Mouse (Mus musculus): ENCODE data around the gene Stx6. TPM values are rescaled to one million over a fixed set of nuclear protein-coding genes. Genes with fewer than 3 reads are reported as not detected.

The Stx6 gene
- polyA plus RNA-seq (2014; fragmentation: Nextera tagmentation; extraction: Ambion mirVana) = 36.0 and 36.9 TPM in 2 replicates

DNA sequence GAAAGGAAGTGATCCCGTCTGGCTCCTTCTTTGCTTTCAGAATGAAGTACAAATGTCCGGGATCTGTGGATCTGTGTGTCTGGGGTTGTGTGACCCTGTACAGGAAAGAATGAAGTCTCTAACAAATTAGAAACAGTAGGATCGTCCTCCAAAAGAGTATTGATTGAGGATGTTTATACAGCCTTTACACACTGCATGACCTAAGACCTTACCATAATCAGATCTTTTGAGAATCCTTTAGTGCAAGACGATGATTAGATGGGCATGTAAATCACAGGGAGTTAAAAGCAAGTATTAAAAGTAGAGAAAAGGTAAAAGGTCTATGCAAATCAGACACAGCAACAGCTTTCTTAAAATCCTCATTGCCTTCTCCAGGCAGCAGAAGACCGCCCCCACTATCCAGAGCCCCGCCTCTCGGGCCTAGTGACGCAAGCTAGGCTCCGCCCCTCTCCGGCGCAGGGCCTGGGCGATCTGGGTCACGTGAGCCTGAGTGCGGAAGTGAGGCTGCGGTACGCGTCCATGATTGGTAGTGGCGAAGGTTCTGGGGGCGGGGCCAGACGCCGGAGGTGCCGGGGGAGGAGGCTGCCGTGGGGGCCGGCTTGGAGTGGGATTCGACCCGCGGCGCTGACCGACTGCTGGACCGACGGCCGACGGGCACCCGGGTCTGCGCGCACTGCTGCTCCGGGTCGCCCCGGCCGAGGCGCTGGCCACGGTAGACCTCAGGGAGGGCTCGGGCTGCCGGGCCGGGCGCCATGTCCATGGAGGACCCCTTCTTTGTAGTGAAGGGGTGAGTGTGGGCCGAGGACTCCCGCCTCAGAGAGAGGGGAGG, at the start of gene Stx6:
TSS of gene Stx6 (plus strand) at position 575 of the 829 bp plus-strand sequence.
- H3K36me3 ChIP-seq (ENCODE audit: control insufficient read depth, insufficient read depth, low read length) = no peaks in the 10 kb centered on the region
- ATAC-seq (replicated peaks; ENCODE audit: low FRiP score) = peak; percentile 99
- H3K4me1 ChIP-seq (replicated peaks; ENCODE audit: control insufficient read depth, insufficient read depth, low read length) = peaks cover 7% of the 10 kb centered on the region
- peak within 1 kb of the TSS; percentile 82 for H3K9ac ChIP-seq (ENCODE audit: low read depth, low read length)
- H3K27me3 ChIP-seq (replicated peaks; ENCODE audit: control insufficient read depth, insufficient read depth, low read length) = no peaks in the 10 kb centered on the region
- peak within 1 kb of the TSS; percentile 97 for H3K4me3 ChIP-seq (ENCODE audit: low read depth, low read length)
- H3K27ac ChIP-seq (ENCODE audit: low read depth, low read length) = no peak within 1 kb of the TSS; the same call in 1 of the 2 replicates
- peak within 1 kb of the TSS; percentile 89 for H3K4me2 ChIP-seq
- 3% methylated on average over 47 of the region's 48 CpGs for WGBS
- H3K9me3 ChIP-seq (ENCODE audit: control insufficient read depth, low read length) = no peaks in the 10 kb centered on the region
- DNase-seq (ENCODE audit: low spot score) = peak; percentile 98

DNA sequence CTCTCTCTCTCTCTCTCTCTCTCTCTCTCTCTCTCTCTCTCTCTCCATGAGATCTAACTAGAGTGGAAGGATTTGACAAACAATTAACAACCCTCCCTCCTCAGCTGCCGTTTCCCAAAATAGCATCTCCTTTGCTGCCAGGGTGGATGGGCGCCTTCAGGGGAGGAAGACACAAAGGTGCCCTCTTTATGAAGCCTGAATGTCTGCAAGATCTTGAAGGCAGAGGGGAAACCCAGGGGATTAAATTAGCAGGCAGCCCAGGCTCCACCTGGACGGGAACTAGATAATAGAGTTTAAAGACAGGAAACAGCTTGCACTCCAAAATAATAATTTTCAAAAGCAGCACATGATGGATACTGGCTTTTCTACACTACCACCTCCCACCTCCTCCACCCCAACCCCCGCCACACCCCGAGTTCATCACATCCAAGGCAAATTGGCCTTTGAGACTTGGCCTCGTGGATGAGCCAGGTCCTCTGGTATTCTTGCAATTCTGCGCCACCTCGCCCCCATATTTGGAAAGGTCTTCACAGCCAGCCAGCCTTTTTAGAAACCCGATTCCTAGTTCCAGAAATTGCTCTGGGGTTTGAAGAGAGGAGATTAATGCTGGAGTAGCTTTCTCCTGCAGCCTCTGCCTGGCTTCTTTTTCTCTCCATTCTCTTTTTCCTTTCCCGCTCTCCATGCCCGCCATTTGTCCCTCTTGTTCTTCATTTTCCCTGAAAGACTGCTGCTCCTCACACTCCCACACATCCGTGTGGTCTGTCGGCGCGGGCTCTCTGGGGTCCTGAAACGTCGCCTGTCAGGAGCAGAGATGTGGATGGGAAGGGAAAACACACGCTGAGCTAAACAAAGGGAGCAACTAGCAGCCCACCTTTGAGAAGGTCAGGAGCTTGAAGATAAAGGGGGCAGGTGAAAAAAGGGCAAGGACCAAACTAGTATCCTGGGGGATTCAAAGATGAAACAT, 48.8 kb upstream of the Stx6 start:
- WGBS = 32% methylated on average over 18 of the region's 18 CpGs
- ATAC-seq (replicated peaks; ENCODE audit: low FRiP score) (no peak), DNase-seq (ENCODE audit: low spot score) (no peak)
- Histone ChIP-seq H3K4me1 (replicated peaks; ENCODE audit: control insufficient read depth, insufficient read depth, low read length) (peaks cover 8% of the 10 kb centered on the region), H3K27ac (ENCODE audit: low read depth, low read length) (no peak overlapping the region), H3K9me3 (ENCODE audit: control insufficient read depth, low read length) (no peaks in the 10 kb centered on the region), H3K4me2 (no peak overlapping the region), H3K9ac (ENCODE audit: low read depth, low read length) (no peak overlapping the region), H3K36me3 (ENCODE audit: control insufficient read depth, insufficient read depth, low read length) (no peaks in the 10 kb centered on the region), H3K4me3 (ENCODE audit: low read depth, low read length) (no peak overlapping the region), H3K27me3 (replicated peaks; ENCODE audit: control insufficient read depth, insufficient read depth, low read length) (0 out of 2 replicates have a peak, but pooled peaks cover 5% of the 10 kb centered on the region)

DNA sequence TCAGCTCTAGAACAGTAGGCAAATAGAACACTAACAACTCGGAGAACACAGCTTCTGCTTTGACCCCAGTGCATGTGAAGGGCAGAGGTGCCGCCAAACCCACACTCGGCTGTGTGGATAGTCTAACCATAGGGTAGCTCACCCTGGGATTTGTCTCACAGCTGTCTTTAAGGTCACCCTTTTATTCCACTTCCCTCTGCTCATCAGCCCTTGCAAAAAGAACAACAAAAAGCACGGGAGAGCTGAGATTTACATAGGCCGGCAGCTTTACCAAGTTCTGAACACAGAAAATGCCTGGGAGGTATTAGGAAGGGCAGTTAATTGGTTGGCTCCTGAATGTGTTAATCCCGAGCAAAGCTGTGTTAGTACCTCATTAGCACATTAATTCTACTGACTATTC, 47.0 kb upstream of the Stx6 start:
- no peak for DNase-seq (ENCODE audit: low spot score)
- 43% methylated on average over 6 of the region's 6 CpGs for WGBS
- no peak for ATAC-seq (replicated peaks; ENCODE audit: low FRiP score)
- Histone ChIP-seq H3K27me3 (replicated peaks; ENCODE audit: control insufficient read depth, insufficient read depth, low read length) (peaks cover 5% of the 10 kb centered on the region; the same call in 1 of the 2 replicates), H3K36me3 (ENCODE audit: control insufficient read depth, insufficient read depth, low read length) (no peaks in the 10 kb centered on the region), H3K4me2 (no peak overlapping the region), H3K4me3 (ENCODE audit: low read depth, low read length) (no peak overlapping the region), H3K4me1 (replicated peaks; ENCODE audit: control insufficient read depth, insufficient read depth, low read length) (peaks cover 8% of the 10 kb centered on the region), H3K27ac (ENCODE audit: low read depth, low read length) (no peak overlapping the region), H3K9ac (ENCODE audit: low read depth, low read length) (no peak overlapping the region), H3K9me3 (ENCODE audit: control insufficient read depth, low read length) (no peaks in the 10 kb centered on the region)

DNA sequence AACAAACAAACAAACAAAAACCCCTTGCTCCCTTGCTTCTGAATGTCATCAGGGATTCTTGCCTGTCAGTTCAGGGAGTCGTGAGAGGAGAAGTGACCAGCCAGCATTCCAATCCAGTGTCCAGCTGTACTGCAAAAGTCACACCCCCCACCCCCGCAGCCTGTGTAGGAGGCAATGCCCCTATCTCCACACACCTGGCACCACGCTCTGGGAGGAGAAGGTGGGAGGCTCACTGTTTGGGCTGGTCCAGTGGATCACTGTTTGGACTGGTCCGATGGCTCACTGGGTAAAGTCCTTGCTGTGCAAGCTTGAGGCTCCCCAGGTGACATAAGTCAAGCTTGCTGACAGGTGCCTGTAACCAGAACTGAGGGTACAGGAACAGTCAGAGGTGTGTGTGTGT, 46.4 kb upstream of the Stx6 start:
- H3K9me3 ChIP-seq (ENCODE audit: control insufficient read depth, low read length) = no peaks in the 10 kb centered on the region

DNA sequence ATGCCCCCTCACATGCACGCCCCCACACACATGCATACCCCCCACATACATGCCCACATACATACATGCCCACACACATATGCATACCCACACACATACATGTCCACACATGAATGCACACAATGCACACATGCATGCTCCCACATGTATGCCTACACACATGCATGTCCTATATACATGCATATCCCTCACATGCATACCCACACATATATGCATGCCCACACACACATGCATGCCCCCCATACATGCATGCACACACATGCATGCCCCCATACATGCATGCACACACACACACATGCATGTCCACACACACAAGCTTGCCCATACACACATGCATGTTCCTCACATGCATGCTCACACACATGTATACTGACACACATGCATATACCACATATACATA, 45.6 kb upstream of the Stx6 start:
- no peak for DNase-seq (ENCODE audit: low spot score)

More for the DNA sequence above, 46.4 kb upstream of the Stx6 start:
- ATAC-seq (replicated peaks; ENCODE audit: low FRiP score) = no peak; the same call in 1 of the 2 replicates
- Histone ChIP-seq H3K27me3 (replicated peaks; ENCODE audit: control insufficient read depth, insufficient read depth, low read length) (peaks cover 10% of the 10 kb centered on the region; the same call in 1 of the 2 replicates), H3K4me2 (no peak overlapping the region), H3K4me3 (ENCODE audit: low read depth, low read length) (no peak overlapping the region), H3K4me1 (replicated peaks; ENCODE audit: control insufficient read depth, insufficient read depth, low read length) (peaks cover 8% of the 10 kb centered on the region), H3K36me3 (ENCODE audit: control insufficient read depth, insufficient read depth, low read length) (no peaks in the 10 kb centered on the region), H3K9ac (ENCODE audit: low read depth, low read length) (no peak overlapping the region), H3K27ac (ENCODE audit: low read depth, low read length) (no peak overlapping the region)
- WGBS = 47% methylated on average over 4 of the region's 4 CpGs
- DNase-seq (ENCODE audit: low spot score) = no peak

DNA sequence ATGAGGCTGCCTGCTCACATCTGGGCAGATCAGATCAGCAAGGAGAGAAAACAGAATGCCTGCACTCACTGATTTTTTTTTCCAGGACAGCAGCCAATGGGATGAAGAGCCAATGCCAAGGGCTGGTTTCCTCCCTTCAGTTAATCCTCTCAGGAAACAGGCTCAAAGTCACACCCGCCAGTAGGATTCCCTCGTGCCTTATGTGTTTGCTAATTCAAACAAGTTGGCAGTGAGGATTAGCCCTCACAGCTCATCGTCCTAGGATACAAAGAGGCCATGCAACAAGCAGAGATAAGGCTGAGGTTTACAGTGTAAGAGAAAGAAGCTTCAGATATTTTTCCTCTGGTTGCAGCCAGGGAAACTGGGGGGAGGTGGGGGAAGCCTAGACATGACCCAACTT, 44.6 kb upstream of the Stx6 start:
- H3K4me2 ChIP-seq = no peak overlapping the region
- WGBS = 16% methylated on average over 3 of the region's 3 CpGs
- H3K9me3 ChIP-seq (ENCODE audit: control insufficient read depth, low read length) = no peaks in the 10 kb centered on the region
- H3K27ac ChIP-seq (ENCODE audit: low read depth, low read length) = no peak overlapping the region
- no peak overlapping the region for H3K4me3 ChIP-seq (ENCODE audit: low read depth, low read length)
- H3K4me1 ChIP-seq (replicated peaks; ENCODE audit: control insufficient read depth, insufficient read depth, low read length) = peaks cover 8% of the 10 kb centered on the region
- no peaks in the 10 kb centered on the region for H3K36me3 ChIP-seq (ENCODE audit: control insufficient read depth, insufficient read depth, low read length)
- no peak for ATAC-seq (replicated peaks; ENCODE audit: low FRiP score)
- peaks cover 10% of the 10 kb centered on the region; the same call in 1 of the 2 replicates for H3K27me3 ChIP-seq (replicated peaks; ENCODE audit: control insufficient read depth, insufficient read depth, low read length)
- no peak for DNase-seq (ENCODE audit: low spot score)
- H3K9ac ChIP-seq (ENCODE audit: low read depth, low read length) = no peak overlapping the region

More for the DNA sequence above, 45.6 kb upstream of the Stx6 start:
- H3K4me3 ChIP-seq (ENCODE audit: low read depth, low read length) = no peak overlapping the region
- WGBS = 82% methylated on average over 1 of the region's 1 CpGs
- no peak for ATAC-seq (replicated peaks; ENCODE audit: low FRiP score)
- H3K4me1 ChIP-seq (replicated peaks; ENCODE audit: control insufficient read depth, insufficient read depth, low read length) = peaks cover 8% of the 10 kb centered on the region
- H3K36me3 ChIP-seq (ENCODE audit: control insufficient read depth, insufficient read depth, low read length) = no peaks in the 10 kb centered on the region
- no peak overlapping the region for H3K9ac ChIP-seq (ENCODE audit: low read depth, low read length)
- H3K27me3 ChIP-seq (replicated peaks; ENCODE audit: control insufficient read depth, insufficient read depth, low read length) = peaks cover 10% of the 10 kb centered on the region; the same call in 1 of the 2 replicates
- H3K9me3 ChIP-seq (ENCODE audit: control insufficient read depth, low read length) = no peaks in the 10 kb centered on the region
- H3K4me2 ChIP-seq = no peak overlapping the region
- H3K27ac ChIP-seq (ENCODE audit: low read depth, low read length) = no peak overlapping the region

DNA sequence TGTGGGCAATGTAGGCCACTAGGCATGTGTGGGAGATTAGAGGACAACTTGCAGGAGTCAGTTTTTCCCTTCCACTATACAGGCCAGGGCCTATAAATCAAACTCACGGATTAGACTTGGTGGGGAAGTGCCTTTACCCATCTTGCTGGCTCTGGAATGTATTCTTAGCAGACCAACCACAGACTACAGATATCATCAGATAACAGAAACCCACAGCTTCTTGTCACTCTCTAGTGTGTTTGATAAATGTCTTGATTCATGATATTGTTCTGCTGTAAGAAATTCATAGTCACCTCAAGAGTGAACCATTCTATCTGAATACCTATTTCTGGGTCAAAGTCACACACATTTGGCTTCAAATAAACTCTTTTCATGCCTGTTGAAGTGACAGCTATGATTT, 38.8 kb upstream of the Stx6 start:
- 58% methylated on average over 1 of the region's 1 CpGs for WGBS
- Histone ChIP-seq H3K27me3 (replicated peaks; ENCODE audit: control insufficient read depth, insufficient read depth, low read length) (peaks cover 5% of the 10 kb centered on the region; the same call in 1 of the 2 replicates), H3K4me3 (ENCODE audit: low read depth, low read length) (no peak overlapping the region), H3K9me3 (ENCODE audit: control insufficient read depth, low read length) (no peaks in the 10 kb centered on the region), H3K9ac (ENCODE audit: low read depth, low read length) (no peak overlapping the region), H3K36me3 (ENCODE audit: control insufficient read depth, insufficient read depth, low read length) (no peaks in the 10 kb centered on the region), H3K4me1 (replicated peaks; ENCODE audit: control insufficient read depth, insufficient read depth, low read length) (no peaks in the 10 kb centered on the region; the same call in 1 of the 2 replicates), H3K4me2 (no peak overlapping the region), H3K27ac (ENCODE audit: low read depth, low read length) (no peak overlapping the region)
- no peak for DNase-seq (ENCODE audit: low spot score)
- no peak for ATAC-seq (replicated peaks; ENCODE audit: low FRiP score)
